Mouse (Mus musculus): Measurements from ENCODE around the gene Ap1g1.

- TF ChIP-seq POLR2A (IDR thresholded peaks at IDR 0.05; ENCODE audit: low read depth, low read length) (no peak), CTCF (conservative IDR thresholded peaks at IDR 0.05; ENCODE audit: insufficient read depth, insufficient read length, low read depth, low read length) (no peak)
Observed at GRCm38 (mm10) chr8:109750274-109750673, 28.1 kb upstream of the Ap1g1 start.

Data from kidney, adult 2 months (tissue).